Mouse (Mus musculus) forebrain, embryonic 12.5 days (tissue): ENCODE data around the gene Lhx6. TPM values are rescaled to one million over a fixed set of nuclear protein-coding genes. Genes with fewer than 3 reads are reported as not detected.

Source experiments
- ATAC-seq: fragments of 200-750 bp; cut with Nextera tagmentation; 2 replicates; pipeline ENCODE4 v1.8.0; 2017; ENCODE audit warnings: moderate TSS enrichment; ENCODE audit not compliant: low FRiP score
- H3K27ac ChIP-seq: fragments of 300-500 bp; sonication (generic); 2 replicates; pipeline ENCODE4 v1.5.1; 2016; ENCODE audit warnings: mild to moderate bottlenecking
- H3K27me3 ChIP-seq: fragments of 300-500 bp; sonication (generic); 2 replicates; pipeline ENCODE4 v1.6.1; 2016; ENCODE audit warnings: mild to moderate bottlenecking
- H3K36me3 ChIP-seq: fragments of 300-500 bp; sonication (generic); replicated peaks from 2 replicates; pipeline ENCODE4 v1.6.1; 2016; ENCODE audit warnings: mild to moderate bottlenecking
- H3K4me1 ChIP-seq: fragments of 300-500 bp; sonication (generic); 2 replicates; pipeline ENCODE4 v1.6.1; 2016
- H3K4me2 ChIP-seq: fragments of 300-500 bp; sonication (generic); 2 replicates; pipeline ENCODE4 v1.6.1; 2016; ENCODE audit warnings: mild to moderate bottlenecking, moderate library complexity
- H3K4me3 ChIP-seq: fragments of 300-500 bp; sonication (generic); replicated peaks from 2 replicates; pipeline ENCODE4 v1.5.1; 2016; ENCODE audit warnings: mild to moderate bottlenecking
- H3K9ac ChIP-seq: fragments of 300-500 bp; sonication (generic); 2 replicates; pipeline ENCODE4 v1.6.1; 2016; ENCODE audit warnings: mild to moderate bottlenecking
- H3K9me3 ChIP-seq: fragments of 300-500 bp; sonication (generic); 2 replicates; pipeline ENCODE4 v1.6.1; 2016
- WGBS: fragments of 180-500 bp; shearing (Covaris S2); methylation state at CpG from one replicate; pipeline ENCODE4 v1.1.7; 2016; 5-methylcytosine and 5-hydroxymethylcytosine counted together
- polyA plus RNA-seq: library from polyadenylated mRNA; unstranded; fragments of >200 nt; fragmentation: Nextera tagmentation; extraction: Ambion mirVana; gene quantifications from 2 replicates; pipeline ENCODE4 v1.2.1, GENCODE M21; 2016

Gene Lhx6
- polyA plus RNA-seq, 1 experiment from 2014 or later, result 21.9 TPM

DNA sequence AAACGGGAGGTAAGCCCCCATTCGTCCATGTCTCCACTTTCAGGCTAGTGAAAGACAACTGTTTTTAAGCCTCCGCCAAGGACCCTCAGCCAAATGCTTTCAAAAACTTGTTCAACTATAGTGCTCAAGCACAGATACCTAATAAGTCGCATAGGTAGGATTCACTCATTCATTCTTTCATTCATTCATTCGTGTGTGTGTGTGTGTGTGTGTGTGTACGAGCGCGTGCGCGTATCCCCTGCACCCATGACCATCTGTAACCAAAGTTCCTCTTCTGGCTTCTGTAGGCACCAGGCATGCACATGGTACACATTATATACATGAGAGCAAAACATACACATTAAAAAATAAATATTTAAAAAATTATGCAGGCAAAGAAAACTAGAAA lies 55.6 kb downstream of the Lhx6 start:
- Histone ChIP-seq H3K27ac (no peak overlapping the region), H3K36me3 (no peaks in the 10 kb centered on the region), H3K4me3 (peak overlapping the region; percentile 80), H3K4me2 (peak overlapping the region; percentile 83), H3K4me1 (peaks cover 11% of the 10 kb centered on the region), H3K9ac (no peak overlapping the region), H3K27me3 (peaks cover 7% of the 10 kb centered on the region; the same call in 1 of the 2 replicates), H3K9me3 (no peaks in the 10 kb centered on the region)
- peak; percentile 60; the same call in 1 of the 2 replicates for ATAC-seq
- WGBS, result 53% methylated on average over 10 of the region's 10 CpGs

GRCm38 (mm10) chr2:36048748-36049566 lies 56.3 kb downstream of the Lhx6 start, which contains the start of the genes Ndufa8 and Morn5:
Gene Ndufa8, minus strand, starts transcription at chr2:36049406.
Gene Morn5, plus strand, starts transcription at chr2:36049458.
- Histone ChIP-seq H3K4me3 (peak within 1 kb of the TSS; percentile 80), H3K9ac (peak within 1 kb of the TSS; percentile 72), H3K36me3 (peaks cover 3% of the 10 kb centered on the region), H3K4me2 (peak within 1 kb of the TSS; percentile 83), H3K27me3 (peaks cover 7% of the 10 kb centered on the region; the same call in 1 of the 2 replicates), H3K27ac (no peak within 1 kb of the TSS), H3K9me3 (no peaks in the 10 kb centered on the region), H3K4me1 (peaks cover 11% of the 10 kb centered on the region)
- WGBS, result 1% methylated on average over 44 of the region's 44 CpGs
- ATAC-seq, result peak; percentile 98

DNA sequence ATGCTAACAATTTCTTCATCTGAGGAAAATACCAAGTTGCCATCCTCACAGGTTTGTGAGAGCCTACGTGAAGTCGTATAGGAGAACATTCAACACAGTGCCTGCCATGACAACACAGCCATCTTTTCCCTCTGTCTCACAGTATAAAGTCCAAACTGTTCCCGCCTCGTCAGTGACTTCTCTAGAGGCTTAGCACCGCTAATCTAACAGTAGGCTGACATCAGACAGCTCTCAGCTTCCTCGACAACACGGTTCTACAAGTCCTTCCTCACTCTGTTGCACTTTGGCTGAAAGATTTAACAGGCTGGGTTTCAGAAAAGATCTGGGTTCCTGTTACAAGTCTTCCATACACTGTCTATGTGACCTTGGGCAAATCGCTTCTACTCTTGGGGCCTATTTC lies 57.0 kb downstream of the Lhx6 start:
- Histone ChIP-seq H3K4me3 (peak overlapping the region; percentile 80), H3K9ac (peak overlapping the region; percentile 72), H3K4me1 (peaks cover 11% of the 10 kb centered on the region), H3K9me3 (no peaks in the 10 kb centered on the region), H3K4me2 (peak overlapping the region; percentile 83), H3K27me3 (peaks cover 7% of the 10 kb centered on the region; the same call in 1 of the 2 replicates), H3K36me3 (peaks cover 10% of the 10 kb centered on the region), H3K27ac (no peak overlapping the region)
- 76% methylated on average over 8 of the region's 8 CpGs for WGBS
- ATAC-seq, result no peak

GRCm38 (mm10) chr2:36040872-36041271 lies 64.3 kb downstream of the Lhx6 start:
- no peak overlapping the region for H3K27ac ChIP-seq
- H3K9me3 ChIP-seq, result no peaks in the 10 kb centered on the region
- no peaks in the 10 kb centered on the region for H3K27me3 ChIP-seq
- no peaks in the 10 kb centered on the region for H3K4me1 ChIP-seq
- no peak overlapping the region for H3K4me2 ChIP-seq
- ATAC-seq, result no peak
- H3K36me3 ChIP-seq, result peaks cover 46% of the 10 kb centered on the region
- H3K9ac ChIP-seq, result no peak overlapping the region
- no peak overlapping the region for H3K4me3 ChIP-seq
- WGBS, result 83% methylated on average over 1 of the region's 1 CpGs

GRCm38 (mm10) chr2:36039297-36039985 lies 65.8 kb downstream of the Lhx6 start:
- Histone ChIP-seq H3K9me3 (no peaks in the 10 kb centered on the region), H3K9ac (no peak overlapping the region), H3K36me3 (peaks cover 57% of the 10 kb centered on the region), H3K4me3 (no peak overlapping the region), H3K27ac (no peak overlapping the region), H3K4me1 (no peaks in the 10 kb centered on the region), H3K4me2 (no peak overlapping the region), H3K27me3 (no peaks in the 10 kb centered on the region)
- no peak for ATAC-seq
- 86% methylated on average over 7 of the region's 7 CpGs for WGBS

DNA sequence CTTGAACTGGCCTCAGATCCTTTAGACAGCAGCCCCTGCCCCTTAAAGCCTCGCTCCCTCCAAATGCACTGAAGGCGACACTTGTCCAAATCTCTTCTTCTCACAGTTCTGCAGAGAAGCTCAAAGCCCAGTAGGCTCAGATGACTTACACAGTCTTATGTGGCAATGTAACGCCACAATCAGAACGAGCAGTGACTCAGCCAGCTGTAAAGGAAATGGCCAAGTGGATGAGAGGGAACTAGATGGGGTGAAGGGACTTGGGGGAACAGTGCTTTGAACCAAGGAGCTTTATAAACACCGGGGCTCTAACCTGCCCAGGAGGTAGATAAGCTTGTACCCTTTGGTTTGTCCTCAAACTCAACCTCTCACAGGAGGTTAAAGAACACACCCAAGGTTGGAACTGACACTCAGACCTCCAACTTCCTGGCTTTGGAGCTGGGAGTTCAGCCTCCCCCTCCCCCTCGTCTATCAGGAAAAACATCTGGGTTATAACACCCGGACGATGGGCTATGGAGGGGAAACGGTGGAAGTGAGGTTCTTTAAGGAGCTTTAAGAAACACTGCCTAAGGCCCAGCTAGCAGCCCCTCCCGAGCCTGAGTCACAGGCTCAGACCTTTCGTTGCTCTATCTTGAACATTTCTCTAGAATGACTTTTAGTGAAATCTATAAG lies 69.7 kb downstream of the Lhx6 start:
- ATAC-seq, result no peak
- no peak overlapping the region for H3K9ac ChIP-seq
- H3K27ac ChIP-seq, result no peak overlapping the region
- no peaks in the 10 kb centered on the region for H3K27me3 ChIP-seq
- no peaks in the 10 kb centered on the region for H3K4me1 ChIP-seq
- peaks cover 44% of the 10 kb centered on the region for H3K36me3 ChIP-seq
- no peak overlapping the region for H3K4me3 ChIP-seq
- no peaks in the 10 kb centered on the region for H3K9me3 ChIP-seq
- no peak overlapping the region for H3K4me2 ChIP-seq
- WGBS, result 85% methylated on average over 11 of the region's 11 CpGs

GRCm38 (mm10) chr2:36034898-36035297 lies 70.3 kb downstream of the Lhx6 start:
- no peak overlapping the region for H3K4me3 ChIP-seq
- 86% methylated on average over 7 of the region's 7 CpGs for WGBS
- H3K27ac ChIP-seq, result no peak overlapping the region
- no peaks in the 10 kb centered on the region for H3K27me3 ChIP-seq
- ATAC-seq, result no peak
- no peaks in the 10 kb centered on the region for H3K9me3 ChIP-seq
- H3K36me3 ChIP-seq, result peaks cover 44% of the 10 kb centered on the region
- H3K4me1 ChIP-seq, result peaks cover 1% of the 10 kb centered on the region; the same call in 1 of the 2 replicates
- H3K9ac ChIP-seq, result no peak overlapping the region
- H3K4me2 ChIP-seq, result no peak overlapping the region

GRCm38 (mm10) chr2:36033966-36034365 lies 71.2 kb downstream of the Lhx6 start:
- no peaks in the 10 kb centered on the region for H3K9me3 ChIP-seq
- no peak overlapping the region for H3K4me2 ChIP-seq
- 80% methylated on average over 7 of the region's 7 CpGs for whole genome bisulfite sequencing
- peaks cover 6% of the 10 kb centered on the region; the same call in 1 of the 2 replicates for H3K4me1 ChIP-seq
- no peaks in the 10 kb centered on the region for H3K27me3 ChIP-seq
- H3K9ac ChIP-seq, result no peak overlapping the region
- ATAC-seq, result no peak
- H3K27ac ChIP-seq, result no peak overlapping the region
- peaks cover 37% of the 10 kb centered on the region for H3K36me3 ChIP-seq
- H3K4me3 ChIP-seq, result no peak overlapping the region

GRCm38 (mm10) chr2:36032884-36033283 lies 72.3 kb downstream of the Lhx6 start:
- Histone ChIP-seq H3K9me3 (no peaks in the 10 kb centered on the region), H3K27ac (no peak overlapping the region), H3K4me3 (no peak overlapping the region), H3K4me2 (no peak overlapping the region), H3K9ac (no peak overlapping the region), H3K4me1 (peaks cover 6% of the 10 kb centered on the region; the same call in 1 of the 2 replicates), H3K36me3 (peaks cover 31% of the 10 kb centered on the region), H3K27me3 (no peaks in the 10 kb centered on the region)
- no peak for ATAC-seq
- 88% methylated on average over 7 of the region's 7 CpGs for WGBS

Other genes starting within 250 kb of the Lhx6 start
- gene Ttll11, start 125.5 kb downstream of the Lhx6 start, polyA plus RNA-seq, result 2.9 and 3.8 TPM in 2 replicates
- gene Ndufa8, start 56.0 kb downstream of the Lhx6 start, polyA plus RNA-seq, result 161 and 169 TPM in 2 replicates
- gene Morn5, start 56.0 kb downstream of the Lhx6 start, polyA plus RNA-seq, result 0.69 and 1.3 TPM in 2 replicates
- gene Mrrf, start 31.0 kb upstream of the Lhx6 start, polyA plus RNA-seq, result 23.2 and 23.4 TPM in 2 replicates
- gene Rbm18, start 31.4 kb upstream of the Lhx6 start, polyA plus RNA-seq, result 113 and 121 TPM in 2 replicates
- 2.5 and 3.7 TPM in 2 replicates for gene Ptgs1, start 125.0 kb upstream of the Lhx6 start, polyA plus RNA-seq